Mouse (Mus musculus) heart, adult 2 months (tissue): ENCODE data around the gene Cd7. TPM values are rescaled to one million over a fixed set of nuclear protein-coding genes. Genes with fewer than 3 reads are reported as not detected.

Source experiments
- DNase-seq, 2 experiments: peaks; one replicate each; pipeline ENCODE4 v3.0.0; 2021
- H3K27ac ChIP-seq: fragments of 200-600 bp; 2 replicates; pipeline ENCODE4 v1.8.1; 2022
- H3K27me3 ChIP-seq: fragments of 200-500 bp; 2 replicates; pipeline ENCODE4 v1.6.1; 2012; ENCODE audit warnings: mild to moderate bottlenecking, low read length, inconsistent platforms, mixed read lengths; ENCODE audit not compliant: control insufficient read depth, insufficient read depth
- H3K36me3 ChIP-seq: fragments of 200-500 bp; 2 replicates; pipeline ENCODE4 v1.6.1; 2012; ENCODE audit warnings: low read length, inconsistent platforms; ENCODE audit not compliant: control insufficient read depth, insufficient read depth
- H3K4me1 ChIP-seq: fragments of 200-500 bp; 2 replicates; pipeline ENCODE4 v1.6.1; 2011; ENCODE audit warnings: low read length; ENCODE audit not compliant: control insufficient read depth, insufficient read depth
- H3K4me3 ChIP-seq: fragments of 200-600 bp; 2 replicates; pipeline ENCODE4 v1.8.1; 2022
- H3K79me2 ChIP-seq: fragments of 200-500 bp; replicated peaks from 2 replicates; pipeline ENCODE4 v1.6.1; 2012; ENCODE audit warnings: mild to moderate bottlenecking, inconsistent platforms, low read length, moderate library complexity, mixed read lengths; ENCODE audit not compliant: control insufficient read depth, insufficient read depth
- H3K9ac ChIP-seq: fragments of 200-500 bp; 2 replicates; pipeline ENCODE4 v1.6.1; 2012; ENCODE audit warnings: low read depth, mild to moderate bottlenecking, control low read depth, inconsistent platforms, low read length, mixed read lengths
- CTCF ChIP-seq: fragments of 200-600 bp; IDR thresholded peaks from 2 replicates; pipeline ENCODE4 v1.8.1; 2022; ENCODE audit warnings: antibody characterized with exemption, mild to moderate bottlenecking, moderate library complexity
- EP300 ChIP-seq: fragments of 200-500 bp; IDR thresholded peaks from 2 replicates; pipeline ENCODE4 v1.6.1; 2011; ENCODE audit warnings: low read depth, low read length, control low read depth; ENCODE audit not compliant: insufficient read depth
- POLR2A ChIP-seq: fragments of 200-500 bp; IDR thresholded peaks from 2 replicates; pipeline ENCODE4 v1.6.1; 2011; ENCODE audit warnings: mild to moderate bottlenecking, low read depth, low read length, control low read depth; ENCODE audit not compliant: insufficient read depth
- WGBS: fragments of 180-500 bp; shearing (Covaris S2); methylation state at CpG from one replicate; pipeline ENCODE4 v1.1.7; 2018; 5-methylcytosine and 5-hydroxymethylcytosine counted together
- intact Hi-C: fragments of 180-260 bp; cut with DNase I; formaldehyde crosslinking; loops from one replicate; pipeline ENCODE4 v1.15.1; 2025
- polyA plus RNA-seq: library from polyadenylated mRNA; depleted of rRNA; stranded (reverse); fragments of >200 nt; gene quantifications from 2 replicates; pipeline ENCODE4 v1.2.3, GENCODE M21; 2012
- total RNA-seq, 2 experiments: library from RNA; stranded (reverse); gene quantifications; 2 replicates each; pipeline ENCODE4 v1.2.3; 2021

Gene Cd7
- total and polyA plus RNA-seq, 3 experiments, result 0.23 to 1.9 (median 0.26) TPM

- no peak for DNase-seq
- WGBS, result 68% methylated on average over 4 of the region's 4 CpGs
- Histone ChIP-seq H3K36me3 (no peaks in the 10 kb centered on the region), H3K27ac (no peak overlapping the region), H3K27me3 (no peaks in the 10 kb centered on the region), H3K79me2 (no peaks in the 10 kb centered on the region), H3K4me3 (no peak overlapping the region), H3K9ac (no peak overlapping the region), H3K4me1 (no peaks in the 10 kb centered on the region)
- TF ChIP-seq CTCF, result no peak
- no peak for TF ChIP-seq EP300
- TF ChIP-seq POLR2A, result no peak
- intact Hi-C loops, result loop anchor here (2.0 to 10.0 kb wide), 2 partner anchors 137 to 317 kb away; partner anchors contain the start of genes Dcxr and Rac3
These were observed 2.4 kb upstream of the Cd7 start for GRCm38 (mm10) chr11:121041636-121042035.

DNA sequence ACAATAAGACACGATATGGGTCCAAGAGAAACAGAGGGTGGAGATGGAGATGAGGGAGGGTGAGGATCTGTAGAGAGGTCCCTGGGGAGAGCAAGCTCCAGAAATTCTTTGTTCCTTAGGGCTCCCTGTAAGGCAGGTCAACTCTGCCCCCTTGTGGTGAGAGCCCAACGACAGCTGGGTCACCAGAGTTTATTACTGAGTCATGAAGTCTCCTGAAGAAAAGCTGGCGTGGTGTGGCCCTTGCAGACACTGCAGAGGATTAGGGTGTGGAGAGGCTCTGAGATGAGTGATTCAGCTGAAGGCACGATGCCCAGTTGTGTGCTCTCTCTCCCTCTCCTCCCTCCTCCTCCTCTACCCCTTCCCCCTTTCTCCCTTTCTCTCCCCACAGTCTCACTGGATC is 2.0 kb upstream of the Cd7 start:
- Histone ChIP-seq H3K36me3 (no peaks in the 10 kb centered on the region), H3K27ac (no peak overlapping the region), H3K4me3 (no peak overlapping the region), H3K4me1 (no peaks in the 10 kb centered on the region), H3K79me2 (no peaks in the 10 kb centered on the region), H3K27me3 (no peaks in the 10 kb centered on the region), H3K9ac (no peak overlapping the region)
- TF ChIP-seq EP300 (peak; percentile 75), CTCF (peak; percentile 84), POLR2A (no peak)
- intact Hi-C loops, result loop anchor here (2.0 to 10.0 kb wide), 2 partner anchors 136 to 316 kb away; partner anchors contain the start of genes Dcxr and Rac3
- 6% methylated on average over 4 of the region's 4 CpGs for WGBS
- DNase-seq, result peak; percentile 71 to 78

- no peaks in the 10 kb centered on the region for H3K79me2 ChIP-seq
- TF ChIP-seq POLR2A (no peak), EP300 (no peak), CTCF (no peak)
- H3K27ac ChIP-seq, result no peak overlapping the region
- intact Hi-C loops, result no loop called here
- H3K27me3 ChIP-seq, result no peaks in the 10 kb centered on the region
- WGBS, result 83% methylated on average over 11 of the region's 11 CpGs
- no peak overlapping the region for H3K9ac ChIP-seq
- H3K4me3 ChIP-seq, result no peak overlapping the region
- H3K36me3 ChIP-seq, result no peaks in the 10 kb centered on the region
- H3K4me1 ChIP-seq, result no peaks in the 10 kb centered on the region
- DNase-seq, result no peak
These were observed 615 bp downstream of the Cd7 start for GRCm38 (mm10) chr11:121038366-121039240.

- Histone ChIP-seq H3K27ac (no peak overlapping the region), H3K9ac (no peak overlapping the region)
These were observed 6.1 kb downstream of the Cd7 start for GRCm38 (mm10) chr11:121033118-121033517.

DNA sequence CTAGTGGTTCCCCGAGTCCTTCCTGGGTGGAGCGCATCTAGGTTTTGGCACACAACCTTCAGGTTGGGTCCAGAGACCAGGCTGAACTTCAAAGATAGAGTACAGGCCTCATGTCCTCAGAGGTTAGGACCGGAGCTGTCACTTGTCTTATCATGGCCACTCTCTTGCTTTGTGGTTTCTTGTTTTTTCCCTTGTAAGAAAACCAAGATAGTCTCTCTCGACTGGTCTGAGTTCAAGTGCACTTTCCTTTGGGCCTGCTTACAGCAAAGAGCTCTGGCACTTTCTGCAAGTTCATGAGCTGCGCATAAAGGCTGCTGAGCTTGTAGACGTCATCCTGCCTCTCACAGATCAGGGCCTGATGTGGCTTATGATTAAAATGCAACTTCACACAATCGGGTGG is 12.0 kb downstream of the Cd7 start:
- no peak overlapping the region for H3K4me3 ChIP-seq
- no peaks in the 10 kb centered on the region for H3K27me3 ChIP-seq
- H3K4me1 ChIP-seq, result no peaks in the 10 kb centered on the region
- no peak overlapping the region for H3K27ac ChIP-seq
- no peak overlapping the region for H3K9ac ChIP-seq
- 80% methylated on average over 7 of the region's 7 CpGs for WGBS
- DNase-seq, result no peak
- no peaks in the 10 kb centered on the region for H3K79me2 ChIP-seq
- TF ChIP-seq POLR2A (no peak), EP300 (no peak), CTCF (no peak)
- intact Hi-C loops, result no loop called here
- no peaks in the 10 kb centered on the region for H3K36me3 ChIP-seq

More at GRCm38 (mm10) chr11:121033118-121033517, 6.1 kb downstream of the Cd7 start:
- 75% methylated on average over 5 of the region's 5 CpGs for WGBS
- TF ChIP-seq POLR2A (no peak), CTCF (no peak), EP300 (no peak)
- intact Hi-C loops, result no loop called here
- no peaks in the 10 kb centered on the region for H3K79me2 ChIP-seq
- DNase-seq, result no peak
- H3K36me3 ChIP-seq, result no peaks in the 10 kb centered on the region
- no peaks in the 10 kb centered on the region for H3K27me3 ChIP-seq
- H3K4me3 ChIP-seq, result no peak overlapping the region
- no peaks in the 10 kb centered on the region for H3K4me1 ChIP-seq

- Histone ChIP-seq H3K27me3 (no peaks in the 10 kb centered on the region), H3K27ac (no peak overlapping the region), H3K9ac (no peak overlapping the region), H3K79me2 (no peaks in the 10 kb centered on the region), H3K4me3 (no peak overlapping the region), H3K36me3 (no peaks in the 10 kb centered on the region), H3K4me1 (no peaks in the 10 kb centered on the region)
- DNase-seq, result no peak
- no peak for TF ChIP-seq POLR2A
- TF ChIP-seq CTCF, result no peak
- TF ChIP-seq EP300, result no peak
- 38% methylated on average over 6 of the region's 6 CpGs for WGBS
- intact Hi-C loops, result no loop called here
These were observed 15.1 kb downstream of the Cd7 start for GRCm38 (mm10) chr11:121024163-121024562.
